Mouse (Mus musculus): Measurements from ENCODE around the gene Smco4. TPM values are rescaled to one million over a fixed set of nuclear protein-coding genes. Genes with fewer than 3 reads are reported as not detected.

The Smco4 gene
- polyA plus RNA-seq, 1 experiment, result 4.0 TPM

DNA sequence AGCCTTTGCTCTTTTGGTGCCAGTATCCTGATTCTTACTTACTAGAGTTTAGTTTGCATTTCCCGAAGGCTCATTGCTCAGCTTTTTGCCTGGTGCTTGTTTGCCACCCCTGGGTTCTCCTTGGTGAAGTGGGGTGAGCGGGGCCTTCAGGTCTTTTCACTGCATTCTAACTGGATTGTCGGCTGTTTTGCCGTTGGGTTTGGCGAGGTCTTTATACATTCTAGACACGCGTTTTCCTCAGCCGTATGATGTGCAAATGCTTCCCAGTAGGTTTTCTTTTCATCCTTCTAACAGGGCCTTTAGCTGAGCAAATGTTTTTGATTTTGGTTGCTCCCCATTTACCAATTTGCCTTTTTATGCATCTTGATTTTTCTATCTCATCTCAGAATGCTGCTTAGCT, 60.1 kb downstream of the Smco4 start:
- no peak overlapping the region for H3K4me3 ChIP-seq (ENCODE audit: insufficient read depth, low read length)
- H3K4me1 ChIP-seq (ENCODE audit: control insufficient read depth, insufficient read depth, low read length), result no peaks in the 10 kb centered on the region
- TF ChIP-seq POLR2A (IDR thresholded peaks at IDR 0.05; ENCODE audit: extremely low read depth, insufficient read depth, low read length), result no peak
- no peak for TF ChIP-seq CTCF (IDR thresholded peaks at IDR 0.05; ENCODE audit: extremely low read depth, insufficient read depth, low read length)
- no peak overlapping the region for H3K27ac ChIP-seq (ENCODE audit: insufficient read depth, low read length)

DNA sequence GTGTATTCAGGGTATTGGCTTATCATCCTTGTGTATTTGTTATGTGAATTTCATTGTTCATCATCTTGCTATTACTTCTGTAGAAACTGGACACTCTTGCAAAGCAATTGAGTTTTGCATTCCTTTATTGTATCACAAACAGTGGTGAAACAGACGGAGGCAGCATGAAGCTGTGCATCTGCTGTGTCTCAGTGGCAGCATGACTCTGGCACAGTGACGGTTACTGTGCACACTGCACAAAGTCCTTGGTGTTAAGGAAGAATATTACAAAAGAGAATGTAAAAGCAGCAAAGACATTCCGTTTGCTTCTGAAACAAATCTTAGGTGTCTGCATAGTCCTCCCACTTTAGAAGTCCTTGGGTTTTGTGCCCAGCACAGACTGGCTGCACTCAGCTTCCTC, 67.2 kb downstream of the Smco4 start:
- TF ChIP-seq CTCF (IDR thresholded peaks at IDR 0.05; ENCODE audit: extremely low read depth, insufficient read depth, low read length) (no peak), POLR2A (IDR thresholded peaks at IDR 0.05; ENCODE audit: extremely low read depth, insufficient read depth, low read length) (no peak)
- H3K4me3 ChIP-seq (ENCODE audit: insufficient read depth, low read length), result no peak overlapping the region
- no peaks in the 10 kb centered on the region for H3K4me1 ChIP-seq (ENCODE audit: control insufficient read depth, insufficient read depth, low read length)
- no peak overlapping the region for H3K27ac ChIP-seq (ENCODE audit: insufficient read depth, low read length)

DNA sequence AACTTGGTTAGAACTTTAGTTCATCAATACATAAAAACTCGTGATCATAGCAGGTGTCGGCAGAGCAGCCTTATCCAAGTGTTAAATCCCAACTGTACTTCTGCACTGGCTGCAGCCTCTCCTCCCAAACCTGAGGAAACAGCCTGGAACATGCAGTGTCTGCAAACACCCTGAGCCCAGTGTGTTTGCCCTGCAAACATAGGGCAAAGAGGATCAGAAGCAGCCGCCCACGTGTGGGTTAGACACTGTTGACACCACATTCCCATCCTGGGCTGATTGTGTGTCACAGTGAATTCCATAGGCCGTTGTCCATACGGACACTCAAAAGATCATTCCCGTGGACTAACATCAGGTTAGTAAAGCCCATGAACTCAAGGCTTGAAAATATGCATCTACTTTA, 69.1 kb downstream of the Smco4 start:
- Histone ChIP-seq H3K4me3 (ENCODE audit: insufficient read depth, low read length) (no peak overlapping the region), H3K4me1 (ENCODE audit: control insufficient read depth, insufficient read depth, low read length) (no peaks in the 10 kb centered on the region), H3K27ac (ENCODE audit: insufficient read depth, low read length) (no peak overlapping the region)
- no peak for TF ChIP-seq POLR2A (IDR thresholded peaks at IDR 0.05; ENCODE audit: extremely low read depth, insufficient read depth, low read length)
- TF ChIP-seq CTCF (IDR thresholded peaks at IDR 0.05; ENCODE audit: extremely low read depth, insufficient read depth, low read length), result no peak

DNA sequence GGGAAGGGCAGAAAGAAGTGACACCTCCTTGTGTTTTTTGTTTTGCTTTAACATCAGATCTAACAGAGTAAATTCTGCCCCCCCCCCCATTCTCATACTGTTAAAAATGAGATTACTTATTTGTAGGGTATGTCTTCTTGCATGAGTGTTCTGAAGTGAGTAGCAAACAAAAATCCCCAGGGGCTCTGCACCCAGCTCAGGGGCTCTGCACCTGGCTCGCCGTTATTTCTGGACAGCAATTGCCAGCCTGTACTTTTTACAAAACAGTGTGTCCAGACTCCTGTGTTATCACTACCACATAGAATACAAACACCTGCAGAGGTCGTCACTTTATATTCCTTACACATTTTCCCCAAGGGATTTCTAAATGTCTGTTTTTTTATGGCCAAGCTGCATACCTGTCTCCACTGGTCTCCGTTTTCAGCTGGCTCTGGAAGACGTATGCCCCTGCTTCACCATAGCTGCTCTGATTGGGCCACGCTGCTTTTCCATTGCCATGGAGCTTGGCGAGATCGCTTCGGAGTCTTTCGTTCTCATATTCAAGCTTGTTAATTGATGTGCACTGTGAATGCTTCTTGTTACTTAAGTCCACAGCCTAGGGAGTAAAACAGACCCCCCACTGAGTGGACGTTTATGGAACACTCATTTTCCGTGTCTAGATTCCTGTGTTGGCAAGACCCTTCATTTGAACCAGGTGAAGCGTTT, 81.7 kb downstream of the Smco4 start:
- H3K4me1 ChIP-seq (ENCODE audit: control insufficient read depth, insufficient read depth, low read length), result no peaks in the 10 kb centered on the region
- H3K4me3 ChIP-seq (ENCODE audit: insufficient read depth, low read length), result no peak overlapping the region
- TF ChIP-seq CTCF (IDR thresholded peaks at IDR 0.05; ENCODE audit: extremely low read depth, insufficient read depth, low read length), result no peak
- TF ChIP-seq POLR2A (IDR thresholded peaks at IDR 0.05; ENCODE audit: extremely low read depth, insufficient read depth, low read length), result no peak
- no peak overlapping the region for H3K27ac ChIP-seq (ENCODE audit: insufficient read depth, low read length)

DNA sequence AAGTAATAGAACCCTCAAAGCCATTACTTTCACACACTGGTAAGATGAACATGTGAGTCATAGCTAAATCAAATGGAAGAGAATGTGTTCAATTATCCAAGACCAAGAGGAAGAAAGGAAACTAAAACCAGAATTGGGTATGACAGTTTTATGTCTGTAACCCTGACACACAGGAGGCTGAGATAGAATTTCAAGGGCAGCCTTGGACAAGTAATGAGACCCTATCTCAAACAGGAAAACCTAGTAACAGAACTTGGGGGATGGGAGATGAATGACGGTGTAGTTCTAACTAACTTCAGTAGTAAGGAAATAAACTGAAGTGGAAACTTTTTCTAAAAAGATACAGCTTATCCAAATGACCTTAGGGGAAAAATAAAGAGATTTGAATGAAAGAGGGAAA, 85.2 kb downstream of the Smco4 start:
- Histone ChIP-seq H3K27ac (ENCODE audit: insufficient read depth, low read length) (no peak overlapping the region), H3K4me1 (ENCODE audit: control insufficient read depth, insufficient read depth, low read length) (no peaks in the 10 kb centered on the region), H3K4me3 (ENCODE audit: insufficient read depth, low read length) (no peak overlapping the region)
- TF ChIP-seq CTCF (IDR thresholded peaks at IDR 0.05; ENCODE audit: extremely low read depth, insufficient read depth, low read length), result no peak
- no peak for TF ChIP-seq POLR2A (IDR thresholded peaks at IDR 0.05; ENCODE audit: extremely low read depth, insufficient read depth, low read length)

DNA sequence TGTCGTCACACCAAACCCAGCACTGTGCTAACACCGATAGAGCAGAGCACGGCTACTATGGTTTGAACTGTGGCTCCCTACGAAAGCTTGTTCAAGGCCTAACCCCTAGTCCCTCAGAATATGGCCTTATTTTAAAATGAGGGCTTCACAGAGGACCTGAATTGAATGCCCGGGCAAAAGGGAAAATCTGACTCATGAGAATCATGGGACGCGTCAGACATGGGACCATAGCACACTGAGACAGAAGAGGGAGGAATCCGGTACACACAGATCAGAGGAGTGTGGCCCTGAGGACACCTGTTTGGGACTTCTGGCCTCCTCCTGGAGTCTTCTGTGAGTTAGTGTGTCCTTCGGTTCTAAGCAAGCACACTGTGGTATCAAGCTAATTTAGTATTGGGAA, 85.7 kb downstream of the Smco4 start:
- no peak overlapping the region for H3K27ac ChIP-seq (ENCODE audit: insufficient read depth, low read length)
- H3K4me1 ChIP-seq (ENCODE audit: control insufficient read depth, insufficient read depth, low read length), result no peaks in the 10 kb centered on the region
- TF ChIP-seq POLR2A (IDR thresholded peaks at IDR 0.05; ENCODE audit: extremely low read depth, insufficient read depth, low read length), result no peak
- TF ChIP-seq CTCF (IDR thresholded peaks at IDR 0.05; ENCODE audit: extremely low read depth, insufficient read depth, low read length), result no peak
- no peak overlapping the region for H3K4me3 ChIP-seq (ENCODE audit: insufficient read depth, low read length)

DNA sequence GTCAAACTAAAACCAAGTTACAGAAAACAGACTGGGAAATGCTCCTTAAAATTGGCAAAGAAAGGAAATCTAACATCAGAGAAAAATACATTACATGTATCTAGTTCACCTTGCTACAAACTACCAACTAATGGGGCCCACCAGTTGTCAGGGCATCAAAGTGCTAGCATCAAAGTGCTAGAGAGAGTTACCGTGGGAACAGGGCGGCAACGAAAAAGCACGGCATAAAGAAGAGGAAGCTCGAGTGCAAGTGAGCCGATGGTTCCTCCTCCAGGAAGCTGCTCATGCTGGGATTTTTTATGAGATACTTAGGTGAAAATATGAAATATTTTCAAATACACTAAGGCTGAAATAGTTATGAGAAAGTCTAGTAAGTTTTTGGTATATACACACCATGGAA, 86.9 kb downstream of the Smco4 start:
- Histone ChIP-seq H3K27ac (ENCODE audit: insufficient read depth, low read length) (no peak overlapping the region), H3K4me1 (ENCODE audit: control insufficient read depth, insufficient read depth, low read length) (no peaks in the 10 kb centered on the region), H3K4me3 (ENCODE audit: insufficient read depth, low read length) (no peak overlapping the region)
- TF ChIP-seq POLR2A (IDR thresholded peaks at IDR 0.05; ENCODE audit: extremely low read depth, insufficient read depth, low read length), result no peak
- no peak for TF ChIP-seq CTCF (IDR thresholded peaks at IDR 0.05; ENCODE audit: extremely low read depth, insufficient read depth, low read length)

DNA sequence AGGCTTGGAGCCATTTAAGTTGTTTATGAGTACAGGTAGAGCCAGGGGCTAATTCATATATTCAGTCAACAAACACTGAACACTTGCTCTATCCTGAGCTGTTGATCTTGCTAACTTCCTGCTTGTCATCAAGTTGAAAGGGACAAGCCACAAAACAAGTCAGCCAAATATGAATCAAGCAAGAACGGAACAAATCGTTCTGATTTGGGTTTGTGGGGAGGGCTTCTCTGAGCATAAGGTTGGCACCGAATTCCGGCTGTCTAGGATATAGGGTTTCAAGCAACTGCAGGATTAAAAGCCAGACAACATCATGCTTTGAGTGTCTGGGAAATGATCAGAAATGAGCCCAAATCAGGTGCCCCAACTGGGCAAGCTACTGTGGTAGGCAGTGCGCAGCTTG, 88.8 kb downstream of the Smco4 start:
- H3K4me1 ChIP-seq (ENCODE audit: control insufficient read depth, insufficient read depth, low read length), result no peaks in the 10 kb centered on the region
- no peak overlapping the region for H3K27ac ChIP-seq (ENCODE audit: insufficient read depth, low read length)
- no peak for TF ChIP-seq CTCF (IDR thresholded peaks at IDR 0.05; ENCODE audit: extremely low read depth, insufficient read depth, low read length)
- no peak for TF ChIP-seq POLR2A (IDR thresholded peaks at IDR 0.05; ENCODE audit: extremely low read depth, insufficient read depth, low read length)
- H3K4me3 ChIP-seq (ENCODE audit: insufficient read depth, low read length), result no peak overlapping the region

DNA sequence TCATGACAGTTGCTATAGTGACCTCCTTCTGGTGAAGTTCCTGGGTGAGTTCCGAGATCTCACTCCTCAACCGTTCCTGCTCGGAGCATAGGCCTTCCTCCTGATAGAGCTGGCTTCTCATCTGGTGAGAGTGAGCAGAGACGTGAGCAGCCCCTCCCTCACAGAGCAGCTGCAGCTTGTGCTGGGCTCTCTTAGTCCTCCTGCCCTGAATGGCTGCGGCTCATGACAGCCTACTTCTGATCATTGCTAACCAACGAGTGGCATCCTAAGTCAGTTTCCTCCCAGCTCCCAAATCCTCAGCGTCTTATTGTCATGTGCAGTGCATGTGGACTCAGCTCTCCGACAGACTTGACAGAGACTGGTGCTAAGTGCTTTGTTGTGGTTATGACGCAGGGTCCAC, 91.0 kb downstream of the Smco4 start:
- Histone ChIP-seq H3K4me1 (ENCODE audit: control insufficient read depth, insufficient read depth, low read length) (no peaks in the 10 kb centered on the region), H3K27ac (ENCODE audit: insufficient read depth, low read length) (no peak overlapping the region), H3K4me3 (ENCODE audit: insufficient read depth, low read length) (no peak overlapping the region)
- TF ChIP-seq CTCF (IDR thresholded peaks at IDR 0.05; ENCODE audit: extremely low read depth, insufficient read depth, low read length), result no peak
- TF ChIP-seq POLR2A (IDR thresholded peaks at IDR 0.05; ENCODE audit: extremely low read depth, insufficient read depth, low read length), result no peak

DNA sequence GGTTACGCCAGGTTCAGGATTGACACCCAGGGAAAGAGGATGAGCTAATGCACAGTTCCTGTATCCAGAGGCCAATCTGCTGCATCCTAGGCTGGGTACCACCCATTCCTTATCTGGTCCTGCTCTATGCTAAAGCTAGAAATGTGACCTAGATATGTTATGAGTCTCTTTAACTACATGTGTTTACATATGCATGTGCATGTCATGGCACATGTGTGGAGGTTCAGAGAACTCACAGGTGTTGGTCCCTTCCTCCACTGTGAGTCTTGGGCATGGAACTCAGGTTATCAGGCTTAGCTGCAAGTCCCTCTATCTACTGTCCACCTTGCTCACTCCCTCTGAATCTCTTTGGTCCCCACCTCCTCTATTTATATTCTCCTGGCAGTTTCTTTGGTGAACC, 92.7 kb downstream of the Smco4 start:
- TF ChIP-seq CTCF (IDR thresholded peaks at IDR 0.05; ENCODE audit: extremely low read depth, insufficient read depth, low read length) (no peak), POLR2A (IDR thresholded peaks at IDR 0.05; ENCODE audit: extremely low read depth, insufficient read depth, low read length) (no peak)
- Histone ChIP-seq H3K27ac (ENCODE audit: insufficient read depth, low read length) (no peak overlapping the region), H3K4me3 (ENCODE audit: insufficient read depth, low read length) (no peak overlapping the region), H3K4me1 (ENCODE audit: control insufficient read depth, insufficient read depth, low read length) (no peaks in the 10 kb centered on the region)
